Comparison of ENCODE assay signal across 9 mouse cellular contexts in genomic region chr7:104445961-104446645, GRCm38 (mm10). TPM values are rescaled to one million over a fixed set of nuclear protein-coding genes. Genes with fewer than 3 reads are reported as not detected.
DNase-seq lines count a peak whose midpoint lies in the region; TF ChIP-seq lines count a peak whose summit lies in the region.
"Had no signal": no experiment of that assay in that cellular context is flagged by ENCODE, and none has a peak within 500 bp of the region (broad histone marks: within the 10 kb centered on the region; RNA-seq: fewer than 3 reads in every experiment).

No protein-coding gene starts in this region.

- 17% methylated on average over 2 of the region's 2 CpGs for WGBS in heart, adult 2 months

- no peaks in the 10 kb centered on the region for H3K79me2 ChIP-seq in heart, adult 2 months (replicated peaks; ENCODE audit: control insufficient read depth, insufficient read depth, low read length)

- H3K4me3 ChIP-seq in heart, adult 2 months = peak overlapping the region; percentile 38

- H3K9ac ChIP-seq in heart, adult 2 months (ENCODE audit: low read depth, low read length) = peak overlapping the region; percentile 57; the same call in 1 of the 2 replicates

- H3K27me3 ChIP-seq in heart, adult 2 months (ENCODE audit: control insufficient read depth, insufficient read depth, low read length) = no peaks in the 10 kb centered on the region

- intact Hi-C loops in heart, adult 2 months (cut with DNase I) = loop anchor here (10.0 kb wide), 1 partner anchor 241 kb away; no protein-coding TSS in a partner anchor
- intact Hi-C loops in left cerebral cortex, postnatal 25 days (cut with DNase I) = loop anchor here (5.0 kb wide), 1 partner anchor 61 kb away; the partner anchor contains the start of gene Trim30d

- peak; percentile 79; the same call in 1 of the 2 replicates for TF ChIP-seq EP300 in heart, adult 2 months (IDR thresholded peaks at IDR 0.05; ENCODE audit: insufficient read depth, low read depth, low read length)

- peak overlapping the region; percentile 76 for H3K27ac ChIP-seq in heart, adult 2 months

- TF ChIP-seq CTCF in heart, adult 2 months (IDR thresholded peaks at IDR 0.05) = peak; percentile 69

- peak; percentile 15 for DNase-seq in adrenal gland, postnatal 10 days
- no peak for DNase-seq in adrenal gland, postnatal 25 days
- peak; percentile 22 for DNase-seq in Muller cell, postnatal 12 days (ENCODE audit: inconsistent ontology term)
- DNase-seq in heart, adult 2 months = peak; percentile 40 to 57
- peak; percentile 24 to 37 for DNase-seq in kidney, postnatal 36 days
- peak; percentile 44 to 56 for DNase-seq in natural killer cell, adult 2 months (ENCODE audit: low spot score in 2 of 2)
- no peak for DNase-seq in left cerebral cortex, postnatal 25 days (ENCODE audit: low spot score in 2 of 2)
- no peak for DNase-seq in right cerebral cortex, postnatal 10 days (ENCODE audit: low spot score in 2 of 2)

- H3K36me3 ChIP-seq in heart, adult 2 months (ENCODE audit: control insufficient read depth, insufficient read depth, low read length) = peaks cover 3% of the 10 kb centered on the region; the same call in 1 of the 2 replicates

- TF ChIP-seq POLR2A in heart, adult 2 months (IDR thresholded peaks at IDR 0.05; ENCODE audit: insufficient read depth, low read depth, low read length) = peak; percentile 75

- peaks cover 10% of the 10 kb centered on the region for H3K4me1 ChIP-seq in heart, adult 2 months (ENCODE audit: control insufficient read depth, insufficient read depth, low read length)

RNA-seq across cellular contexts. Expression of gene Trim30a, which starts 18.9 kb away (rescaled TPM):
- total RNA-seq in adrenal gland, postnatal 10 days (2021) = 1 to 10 TPM; 4.2 TPM
- 4.0 and 8.3 TPM in 2 replicates for total RNA-seq in adrenal gland, postnatal 25 days (2021)
- total RNA-seq in heart, adult 2 months (2021) = 1 to 10 TPM; 3.5 to 3.6 TPM
- polyA plus RNA-seq in heart, adult 2 months (2012; rRNA removed) = 2.6 and 5.3 TPM in 2 replicates
- 1 to 10 TPM in 1 of 2 experiments, under 1 TPM in 1; 0.82 to 1.3 TPM for total RNA-seq in left cerebral cortex, postnatal 25 days (2021)

RNA-seq across cellular contexts. Expression of gene Trim30c, which starts 45.5 kb away (rescaled TPM):
- total RNA-seq in adrenal gland, postnatal 10 days (2021) = under 1 TPM in 1 of 2 experiments, not detected in 1; 0.18 TPM
- not detected in 2 replicates for total RNA-seq in adrenal gland, postnatal 25 days (2021)
- under 1 TPM; 0.18 to 0.20 TPM for total RNA-seq in heart, adult 2 months (2021)
- polyA plus RNA-seq in heart, adult 2 months (2012; rRNA removed) = 0.08 and 0.18 TPM in 2 replicates
- total RNA-seq in left cerebral cortex, postnatal 25 days (2021) = not detected
- polyA plus RNA-seq: limb, embryonic 11.5 days had no signal

Comparison
In these comparisons a context has a peak if more than half of its experiments do, and no peak if none do; other contexts are left out.
1. DNase-seq: peak in adrenal gland, postnatal 10 days (single experiment), Muller cell, postnatal 12 days (single experiment), heart, adult 2 months (2 of 2), kidney, postnatal 36 days (2 of 2) and natural killer cell, adult 2 months (2 of 2); none in adrenal gland, postnatal 25 days (single experiment), left cerebral cortex, postnatal 25 days (0 of 2) and right cerebral cortex, postnatal 10 days (0 of 2).